Mouse (Mus musculus) liver, adult 2 months (tissue): ENCODE results near the gene Dock9. TPM values are rescaled to one million over a fixed set of nuclear protein-coding genes. Genes with fewer than 3 reads are reported as not detected.
A peak's percentile ranks its signal among the peaks of the same experiment; 100 is the strongest.

Experiments used
- DNase-seq: peaks from one replicate; pipeline ENCODE4 v3.0.0-alpha.2; 2011; ENCODE audit warnings: low read depth, low spot score; ENCODE audit errors: extremely low read depth
- H3K27ac ChIP-seq: fragments of 200-500 bp; replicated peaks from 2 replicates; pipeline ENCODE4 v1.5.1; 2012; ENCODE audit warnings: low read depth, mild to moderate bottlenecking, control low read depth, inconsistent platforms, low read length; ENCODE audit not compliant: insufficient read depth
- H3K27me3 ChIP-seq: fragments of 200-500 bp; 2 replicates; pipeline ENCODE4 v1.6.1; 2012; ENCODE audit warnings: mild to moderate bottlenecking, moderate library complexity, low read length, inconsistent platforms; ENCODE audit not compliant: control insufficient read depth, insufficient read depth
- H3K36me3 ChIP-seq: fragments of 200-500 bp; 2 replicates; pipeline ENCODE4 v1.6.1; 2012; ENCODE audit warnings: low read length, inconsistent platforms; ENCODE audit not compliant: control insufficient read depth, insufficient read depth
- H3K4me1 ChIP-seq: fragments of 200-500 bp; 2 replicates; pipeline ENCODE4 v1.6.1; 2011; ENCODE audit warnings: low read length; ENCODE audit not compliant: control insufficient read depth, insufficient read depth
- H3K4me3 ChIP-seq: fragments of 200-500 bp; 2 replicates; pipeline ENCODE4 v1.5.1; 2011; ENCODE audit warnings: low read depth, mild to moderate bottlenecking, control low read depth, low read length, moderate library complexity; ENCODE audit not compliant: insufficient read depth
- H3K79me2 ChIP-seq: fragments of 200-500 bp; 2 replicates; pipeline ENCODE4 v1.6.1; 2012; ENCODE audit warnings: inconsistent platforms, mild to moderate bottlenecking, low read length, moderate library complexity; ENCODE audit not compliant: control insufficient read depth, insufficient read depth
- H3K9ac ChIP-seq: fragments of 200-500 bp; 2 replicates; pipeline ENCODE4 v1.6.1; 2012; ENCODE audit warnings: low read depth, mild to moderate bottlenecking, control low read depth, inconsistent platforms, low read length
- CTCF ChIP-seq: fragments of 200-500 bp; IDR thresholded peaks from 2 replicates; pipeline ENCODE4 v1.5.1; 2011; ENCODE audit warnings: low read depth, low read length, control low read depth
- POLR2A ChIP-seq: fragments of 200-500 bp; IDR thresholded peaks from 2 replicates; pipeline ENCODE4 v1.6.1; 2011; ENCODE audit warnings: low read length, control low read depth; ENCODE audit not compliant: insufficient read depth; ENCODE audit errors: extremely low read depth
- WGBS: fragments of 180-500 bp; shearing (Covaris S2); methylation state at CpG from one replicate; pipeline ENCODE4 v1.1.7; 2018; 5-methylcytosine and 5-hydroxymethylcytosine counted together
- polyA plus RNA-seq: library from polyadenylated mRNA; depleted of rRNA; stranded (reverse); fragments of >200 nt; gene quantifications from 2 replicates; pipeline ENCODE4 v1.2.3, GENCODE M21; 2012
- total RNA-seq: library from RNA; depleted of rRNA; stranded (reverse); fragments of >200 nt; gene quantifications from 2 replicates; pipeline ENCODE4 v1.2.3, GENCODE M21; 2014

Gene Dock9
- total and polyA plus RNA-seq, 2 experiments: 3.8 to 11.4 TPM

GRCm38 (mm10) chr14:121666641-121667274, 130.9 kb downstream of the Dock9 start:
- Histone ChIP-seq H3K27me3 (no peaks in the 10 kb centered on the region), H3K4me1 (peaks cover 8% of the 10 kb centered on the region; the same call in 1 of the 2 replicates), H3K79me2 (no peaks in the 10 kb centered on the region), H3K4me3 (no peak overlapping the region), H3K9ac (no peak overlapping the region), H3K27ac (no peak overlapping the region), H3K36me3 (no peaks in the 10 kb centered on the region)
- WGBS: 78% methylated on average over 3 of the region's 3 CpGs
- TF ChIP-seq POLR2A (no peak), CTCF (no peak)
- DNase-seq: no peak

- H3K36me3 ChIP-seq: no peaks in the 10 kb centered on the region
- DNase-seq: peak; percentile 49
- 98% methylated on average over 9 of the region's 9 CpGs for WGBS
- H3K27me3 ChIP-seq: no peaks in the 10 kb centered on the region
- H3K9ac ChIP-seq: no peak overlapping the region
- H3K4me3 ChIP-seq: no peak overlapping the region
- peaks cover 8% of the 10 kb centered on the region; the same call in 1 of the 2 replicates for H3K4me1 ChIP-seq
- no peak overlapping the region for H3K27ac ChIP-seq
- TF ChIP-seq POLR2A (no peak), CTCF (no peak)
- H3K79me2 ChIP-seq: no peaks in the 10 kb centered on the region
These were observed 131.9 kb downstream of the Dock9 start for GRCm38 (mm10) chr14:121665693-121666273.

- DNase-seq: peak; percentile 87
- no peaks in the 10 kb centered on the region for H3K27me3 ChIP-seq
- H3K4me3 ChIP-seq: no peak overlapping the region
- H3K27ac ChIP-seq: peak overlapping the region; percentile 15; the same call in 1 of the 2 replicates
- no peaks in the 10 kb centered on the region for H3K36me3 ChIP-seq
- 23% methylated on average over 1 of the region's 1 CpGs for WGBS
- no peak for TF ChIP-seq CTCF
- no peak for TF ChIP-seq POLR2A
- no peaks in the 10 kb centered on the region for H3K79me2 ChIP-seq
- no peak overlapping the region for H3K9ac ChIP-seq
- H3K4me1 ChIP-seq: peaks cover 8% of the 10 kb centered on the region; the same call in 1 of the 2 replicates
These were observed 133.7 kb downstream of the Dock9 start for GRCm38 (mm10) chr14:121663913-121664312.

- Histone ChIP-seq H3K27me3 (no peaks in the 10 kb centered on the region), H3K79me2 (no peaks in the 10 kb centered on the region), H3K9ac (no peak overlapping the region), H3K27ac (no peak overlapping the region), H3K36me3 (0 out of 2 replicates have a peak, but pooled peaks cover 2% of the 10 kb centered on the region), H3K4me3 (no peak overlapping the region), H3K4me1 (peaks cover 8% of the 10 kb centered on the region; the same call in 1 of the 2 replicates)
- TF ChIP-seq POLR2A: no peak
- TF ChIP-seq CTCF: no peak
- 26% methylated on average over 8 of the region's 8 CpGs for WGBS
- peak; percentile 15 for DNase-seq
These were observed 136.7 kb downstream of the Dock9 start for GRCm38 (mm10) chr14:121660918-121661317.

GRCm38 (mm10) chr14:121660167-121660894, 137.3 kb downstream of the Dock9 start:
- Histone ChIP-seq H3K9ac (no peak overlapping the region), H3K79me2 (no peaks in the 10 kb centered on the region), H3K4me3 (no peak overlapping the region), H3K27ac (no peak overlapping the region), H3K4me1 (peaks cover 8% of the 10 kb centered on the region; the same call in 1 of the 2 replicates), H3K36me3 (0 out of 2 replicates have a peak, but pooled peaks cover 2% of the 10 kb centered on the region), H3K27me3 (no peaks in the 10 kb centered on the region)
- TF ChIP-seq CTCF: no peak
- TF ChIP-seq POLR2A: no peak
- no peak for DNase-seq
- WGBS: 80% methylated on average over 15 of the region's 15 CpGs
